Mouse (Mus musculus) forebrain, embryonic 12.5 days (tissue): ENCODE measurements around the gene Insl3. TPM values are rescaled to one million over a fixed set of nuclear protein-coding genes. Genes with fewer than 3 reads are reported as not detected.

ENCODE experiments used
- polyA plus RNA-seq: library from polyadenylated mRNA; unstranded; fragments of >200 nt; fragmentation: Nextera tagmentation; extraction: Ambion mirVana; gene quantifications from 2 replicates; pipeline ENCODE4 v1.2.1, GENCODE M21; 2016

Insl3 gene
- polyA plus RNA-seq, 1 experiment from 2014 or later, result not detected

Other genes with a start within 250 kb of the Insl3 start
- gene Abhd8, start 225.6 kb upstream of the Insl3 start, polyA plus RNA-seq, result 99.3 and 99.8 TPM in 2 replicates
- 207 and 219 TPM in 2 replicates for gene Mrpl34, start 224.3 kb upstream of the Insl3 start, polyA plus RNA-seq
- 146 and 155 TPM in 2 replicates for gene Dda1, start 220.0 kb upstream of the Insl3 start, polyA plus RNA-seq
- gene Ano8, start 203.3 kb upstream of the Insl3 start, polyA plus RNA-seq, result 11.1 and 13.4 TPM in 2 replicates
- gene Gtpbp3, start 201.1 kb upstream of the Insl3 start, polyA plus RNA-seq, result 12.6 and 15.1 TPM in 2 replicates
- gene Plvap, start 177.5 kb upstream of the Insl3 start, polyA plus RNA-seq, result 27.6 and 30.2 TPM in 2 replicates
- 0.20 and 0.21 TPM in 2 replicates for gene Ccdc194, start 163.5 kb upstream of the Insl3 start, polyA plus RNA-seq
- gene Bst2, start 151.8 kb upstream of the Insl3 start, polyA plus RNA-seq, result 8.4 and 8.5 TPM in 2 replicates
- 48.1 and 52.1 TPM in 2 replicates for gene Mvb12a, start 146.3 kb upstream of the Insl3 start, polyA plus RNA-seq
- 0.19 TPM in 1 of 2 replicates, not detected in the other for gene Tmem221, start 130.3 kb upstream of the Insl3 start, polyA plus RNA-seq
- not detected in 2 replicates for gene Nxnl1, start 122.6 kb upstream of the Insl3 start, polyA plus RNA-seq
- 44.6 and 45.2 TPM in 2 replicates for gene Slc27a1, start 120.3 kb upstream of the Insl3 start, polyA plus RNA-seq
- 199 and 208 TPM in 2 replicates for gene Pgls, start 97.0 kb upstream of the Insl3 start, polyA plus RNA-seq
- gene Fam129c, start 91.6 kb upstream of the Insl3 start, polyA plus RNA-seq, result 4.3 and 5.6 TPM in 2 replicates
- 42.7 TPM in 2 replicates for gene Colgalt1, start 78.2 kb upstream of the Insl3 start, polyA plus RNA-seq
- gene Unc13a, start 17.5 kb upstream of the Insl3 start, polyA plus RNA-seq, result 13.7 and 16.0 TPM in 2 replicates
- 2.5 and 2.9 TPM in 2 replicates for gene Jak3, start 12.9 kb upstream of the Insl3 start, polyA plus RNA-seq
- gene B3gnt3, start 12.6 kb downstream of the Insl3 start, polyA plus RNA-seq, result 0.36 and 0.72 TPM in 2 replicates
- 38.4 and 38.9 TPM in 2 replicates for gene Fcho1, start 36.5 kb downstream of the Insl3 start, polyA plus RNA-seq
- 6.0 and 8.0 TPM in 2 replicates for gene Zfp709, start 192.8 kb downstream of the Insl3 start, polyA plus RNA-seq
- 13.0 and 15.0 TPM in 2 replicates for gene Zfp882, start 219.4 kb downstream of the Insl3 start, polyA plus RNA-seq
- 35.8 and 37.8 TPM in 2 replicates for gene Zfp617, start 219.4 kb downstream of the Insl3 start, polyA plus RNA-seq